Mouse (Mus musculus) liver, embryonic 14.5 days (tissue): ENCODE measurements at regions not wholly inside any gene's neighbourhood (a gene's known extent, or its start where the extent isn't known, plus 50 kb on each side); places are given as distances from the start of the nearest gene placed in this dataset.

Source experiments
- CTCF ChIP-seq: IDR thresholded peaks from 2 replicates; pipeline ENCODE4 v1.5.1; 2016; ENCODE audit warnings: antibody characterized with exemption, low read depth, control low read depth
- EP300 ChIP-seq: IDR thresholded peaks from 2 replicates; pipeline ENCODE4 v1.6.1; 2016; ENCODE audit warnings: antibody characterized with exemption, low read depth

DNA sequence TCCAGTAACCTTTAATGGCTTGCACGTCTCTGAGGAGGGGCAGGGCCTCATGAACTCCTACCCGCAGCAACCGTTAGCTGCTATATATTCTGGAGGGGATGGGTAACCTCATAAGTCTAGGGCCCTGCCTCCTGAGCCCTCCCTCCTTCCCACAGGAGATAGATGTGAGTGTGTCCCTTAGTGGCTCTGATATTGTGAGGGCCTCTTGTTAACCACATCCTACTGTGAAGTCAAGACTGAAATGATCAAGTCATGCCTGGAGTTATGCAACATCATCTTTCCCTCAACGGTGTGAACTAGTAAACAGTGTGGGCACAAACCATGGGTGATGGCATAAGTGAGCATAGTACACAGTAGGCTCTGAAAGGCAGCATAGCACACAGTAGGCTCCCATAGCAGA is 255.8 kb upstream of the Sdk2 start:
- TF ChIP-seq CTCF (no peak), EP300 (peak; percentile 13; the same call in 1 of the 2 replicates)
